ENCODE assay signal across 8 mouse cellular contexts in the genomic region with DNA sequence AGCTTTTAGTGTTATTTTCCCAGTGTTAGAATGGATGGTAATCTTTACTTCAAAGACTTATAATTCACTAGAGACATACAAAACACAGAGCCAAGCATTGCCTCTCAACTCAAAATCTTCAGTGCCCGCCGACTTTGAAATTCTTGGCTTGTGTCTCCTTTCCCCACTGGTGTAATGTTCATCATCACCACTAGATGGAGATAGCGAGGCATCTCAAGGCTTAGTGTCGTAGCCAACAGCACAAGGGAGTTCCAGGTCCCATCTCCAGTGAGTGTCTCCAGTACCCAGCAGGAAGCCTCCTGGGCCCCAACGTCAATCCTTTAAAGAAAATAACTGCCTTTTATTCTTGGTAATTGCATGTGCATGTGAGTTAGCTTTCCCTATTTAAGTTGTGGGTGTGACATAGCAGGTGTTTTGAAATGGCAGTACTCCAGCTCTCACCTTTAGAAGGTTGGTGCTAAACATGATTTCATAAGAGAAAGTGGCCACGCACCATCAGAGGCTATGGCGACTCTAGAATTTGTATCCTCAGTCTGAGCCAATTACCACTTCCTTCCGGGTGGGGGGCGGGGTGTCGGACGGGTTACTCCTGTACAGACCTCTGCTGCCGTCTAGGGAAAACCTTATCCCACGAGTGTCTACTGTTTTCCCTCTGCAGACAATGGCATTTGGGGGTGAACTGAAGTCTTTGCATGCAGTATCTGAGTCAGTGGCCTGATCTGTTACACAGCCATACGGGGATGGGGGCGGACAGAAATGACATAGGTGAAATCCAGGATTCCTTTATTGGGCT.
DNase-seq lines count a peak whose midpoint lies in the region; ATAC-seq and TF ChIP-seq lines count a peak whose summit lies in the region.

No protein-coding gene starts in this region.

- WGBS in forebrain, embryonic 11.5 days, result 45% methylated on average over 15 of the region's 15 CpGs
- 37% methylated on average over 15 of the region's 15 CpGs for WGBS in lung, embryonic 14.5 days

- H3K4me1 ChIP-seq in ES-E14 (ENCODE audit: control insufficient read depth in 2 of 2, insufficient read depth in 2 of 2, low read length in 2 of 2, poor library complexity in 1 of 2), result no peaks in the 10 kb centered on the region
- H3K4me1 ChIP-seq in bone marrow macrophage, adult 2 months (ENCODE audit: control insufficient read depth, insufficient read depth, low read length), result peaks cover 4% of the 10 kb centered on the region; the same call in 1 of the 2 replicates
- no peaks in the 10 kb centered on the region for H3K4me1 ChIP-seq in forebrain, embryonic 11.5 days (replicated peaks; ENCODE audit: control insufficient read depth, insufficient read depth, low read length)
- peaks cover 4% of the 10 kb centered on the region; the same call in 1 of the 2 replicates for H3K4me1 ChIP-seq in lung, embryonic 14.5 days (ENCODE audit: insufficient read depth)

- no peak overlapping the region for H3K27ac ChIP-seq in ES-E14 (ENCODE audit: insufficient read depth, low read depth, low read length, poor library complexity, severe bottlenecking)
- no peak overlapping the region for H3K27ac ChIP-seq in bone marrow macrophage, adult 2 months (ENCODE audit: insufficient read depth, low read depth, low read length)
- H3K27ac ChIP-seq in forebrain, embryonic 11.5 days (ENCODE audit: low read depth, low read length), result no peak overlapping the region
- H3K27ac ChIP-seq in lung, embryonic 14.5 days (ENCODE audit: low read depth), result no peak overlapping the region

- peak; percentile 31; the same call in 1 of the 2 replicates for ATAC-seq in forebrain, embryonic 11.5 days (replicated peaks; ENCODE audit: low FRiP score)
- ATAC-seq in lung, embryonic 14.5 days (ENCODE audit: insufficient read depth), result peak; percentile 40; the same call in 1 of the 2 replicates

- TF ChIP-seq CTCF in bone marrow macrophage, adult 2 months (IDR thresholded peaks at IDR 0.05; ENCODE audit: low read depth, low read length), result peak; percentile 46
- peak; percentile 94 for TF ChIP-seq CTCF in lung, embryonic 14.5 days (IDR thresholded peaks at IDR 0.05; ENCODE audit: low read depth)

- in situ Hi-C loops in ES-E14 (cut with MboI; ENCODE audit: low sequenced_read_pairs in 2 of 2, unreplicated experiment in 2 of 2), result loop anchor here in 1 of 2 experiments (10.0 to 25.0 kb wide), 2 partner anchors 443 to 586 kb away; no protein-coding TSS in a partner anchor

- no peak overlapping the region for H3K4me2 ChIP-seq in forebrain, embryonic 11.5 days (ENCODE audit: low read depth, low read length, severe bottlenecking)
- no peak overlapping the region for H3K4me2 ChIP-seq in lung, embryonic 14.5 days

- H3K27me3 ChIP-seq in forebrain, embryonic 11.5 days (ENCODE audit: control insufficient read depth, insufficient read depth, low read length), result no peaks in the 10 kb centered on the region; the same call in 1 of the 2 replicates
- H3K27me3 ChIP-seq in lung, embryonic 14.5 days (ENCODE audit: insufficient read depth, low read length), result 0 out of 2 replicates have a peak, but pooled peaks cover 6% of the 10 kb centered on the region

- intact Hi-C loops in heart, postnatal 10 days (cut with DNase I), result loop anchor here (1.0 to 2.0 kb wide), 3 partner anchors 409 to 581 kb away; a partner anchor contains a TSS

- H3K9me3 ChIP-seq in ES-E14 (ENCODE audit: control insufficient read depth, insufficient read depth, low read depth, low read length), result no peaks in the 10 kb centered on the region
- H3K9me3 ChIP-seq in forebrain, embryonic 11.5 days (ENCODE audit: control insufficient read depth, low read length), result no peaks in the 10 kb centered on the region
- no peaks in the 10 kb centered on the region for H3K9me3 ChIP-seq in lung, embryonic 14.5 days (ENCODE audit: low read depth, low read length)

- TF ChIP-seq POLR2A in bone marrow macrophage, adult 2 months (IDR thresholded peaks at IDR 0.05; ENCODE audit: borderline replicate concordance, low read depth, low read length), result no peak

- no peak overlapping the region for H3K9ac ChIP-seq in ES-E14 (ENCODE audit: insufficient read depth, low read depth, low read length, poor library complexity, severe bottlenecking)
- H3K9ac ChIP-seq in forebrain, embryonic 11.5 days (ENCODE audit: low read length), result no peak overlapping the region
- H3K9ac ChIP-seq in lung, embryonic 14.5 days, result no peak overlapping the region

- DNase-seq in ES-E14 (ENCODE audit: low read depth, low spot score), result peak; percentile 69
- DNase-seq in forebrain, embryonic 11.5 days (ENCODE audit: low spot score), result peak; percentile 75
- DNase-seq in heart, postnatal 10 days, result peak; percentile 83 to 87
- peak; percentile 56 to 75 for DNase-seq in layer of hippocampus, adult 8-10 months (ENCODE audit: low spot score in 2 of 2)
- DNase-seq in lung, embryonic 14.5 days, result peak; percentile 92
- DNase-seq in ovary, postnatal 36 days (ENCODE audit: low spot score), result peak; percentile 13
- peak; percentile 54 for DNase-seq in urinary bladder, postnatal 25 days (ENCODE audit: low spot score)

- H3K36me3 ChIP-seq in ES-E14 (ENCODE audit: control insufficient read depth, insufficient read depth, low read length, poor library complexity, severe bottlenecking), result no peaks in the 10 kb centered on the region
- H3K36me3 ChIP-seq in forebrain, embryonic 11.5 days (ENCODE audit: control insufficient read depth, insufficient read depth, low read length), result no peaks in the 10 kb centered on the region
- no peaks in the 10 kb centered on the region for H3K36me3 ChIP-seq in lung, embryonic 14.5 days (ENCODE audit: insufficient read depth)

- H3K4me3 ChIP-seq in ES-E14 (ENCODE audit: insufficient read depth in 1 of 2, low read depth in 1 of 2, low read length in 2 of 2, poor library complexity in 1 of 2, severe bottlenecking in 1 of 2), result no peak overlapping the region; a peak in 1 of 4 replicates
- H3K4me3 ChIP-seq in bone marrow macrophage, adult 2 months (ENCODE audit: insufficient read depth, low read length), result no peak overlapping the region
- H3K4me3 ChIP-seq in forebrain, embryonic 11.5 days (ENCODE audit: low read depth, low read length), result no peak overlapping the region
- no peak overlapping the region for H3K4me3 ChIP-seq in lung, embryonic 14.5 days (ENCODE audit: low read depth, low read length)

TF ChIP-seq in ES-E14, 5 proteins besides CTCF, POLR2A, EP300 and RAD21:
- TF ChIP-seq ZNF384 (IDR thresholded peaks at IDR 0.05; ENCODE audit: low read depth, low read length) (no peak), HCFC1 (IDR thresholded peaks at IDR 0.05; ENCODE audit: borderline replicate concordance, insufficient read depth, low read length) (no peak), ZC3H11A (IDR thresholded peaks at IDR 0.05; ENCODE audit: borderline replicate concordance, low read depth, low read length) (peak; percentile 13; the same call in 1 of the 2 replicates), MAFK (IDR thresholded peaks at IDR 0.05; ENCODE audit: insufficient read depth, low read depth, low read length) (no peak), CHD2 (IDR thresholded peaks at IDR 0.05; ENCODE audit: low read depth, low read length) (no peak)

Comparison
In these comparisons a context has a peak if more than half of its experiments do, and no peak if none do; other contexts are left out.
1. DNase-seq: peak in every context shown above with its lines; median percentile 92 in lung, embryonic 14.5 days; 85 in heart, postnatal 10 days; 75 in forebrain, embryonic 11.5 days; 69 in ES-E14; 66 in layer of hippocampus, adult 8-10 months; 54 in urinary bladder, postnatal 25 days; 13 in ovary, postnatal 36 days.